ENCODE assay signal across 28 mouse cellular contexts in the genomic region with DNA sequence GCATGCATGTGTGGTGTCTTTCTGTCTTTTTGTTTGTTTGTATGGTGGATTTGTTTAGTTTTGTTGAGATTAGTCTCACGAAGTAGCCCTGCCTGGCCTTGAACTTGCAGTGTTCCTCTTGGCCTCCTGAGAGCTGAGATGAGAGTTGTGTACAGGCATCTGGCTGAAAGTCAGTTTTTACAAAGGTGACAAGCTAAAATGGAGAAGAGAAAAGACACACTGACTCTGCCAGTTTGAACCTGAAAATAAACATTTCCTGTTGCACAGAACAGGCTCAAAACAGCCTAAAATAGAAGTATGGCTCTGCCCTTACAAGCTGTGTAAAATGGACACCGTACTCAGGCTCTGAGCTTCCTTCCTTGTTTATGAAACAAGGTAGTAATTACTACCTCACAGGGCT. TPM values are rescaled to one million over a fixed set of nuclear protein-coding genes. Genes with fewer than 3 reads are reported as not detected.
DNase-seq lines count a peak whose midpoint lies in the region; ATAC-seq and TF ChIP-seq lines count a peak whose summit lies in the region.
"Had no signal": no experiment of that assay in that cellular context is flagged by ENCODE, and none has a peak within 500 bp of the region (broad histone marks: within the 10 kb centered on the region; RNA-seq: fewer than 3 reads in every experiment).

No protein-coding gene starts in this region.

- H3K79me2 ChIP-seq in liver, adult 2 months (ENCODE audit: control insufficient read depth, insufficient read depth, low read length), result peaks cover 47% of the 10 kb centered on the region

- no peaks in the 10 kb centered on the region for H3K36me3 ChIP-seq in liver, adult 2 months (ENCODE audit: control insufficient read depth, insufficient read depth, low read length)
- H3K36me3 ChIP-seq in liver, embryonic 12.5 days, result no peaks in the 10 kb centered on the region
- H3K36me3 ChIP-seq in spleen, adult 2 months (ENCODE audit: control insufficient read depth, insufficient read depth, low read length), result no peaks in the 10 kb centered on the region; the same call in 1 of the 2 replicates
- no peaks in the 10 kb centered on the region for H3K36me3 ChIP-seq in kidney, embryonic 15.5 days
- H3K36me3 ChIP-seq: embryonic facial prominence, embryonic 10.5 days; embryonic facial prominence, embryonic 15.5 days; forebrain, embryonic 12.5 days; heart, embryonic 10.5 days; hindbrain, embryonic 13.5 days; limb, embryonic 12.5 days; liver, embryonic 13.5 days; stomach, embryonic 15.5 days had no signal

- no peaks in the 10 kb centered on the region for H3K27me3 ChIP-seq in liver, adult 2 months (ENCODE audit: control insufficient read depth, insufficient read depth, low read length)
- no peaks in the 10 kb centered on the region for H3K27me3 ChIP-seq in liver, embryonic 12.5 days (replicated peaks)
- no peaks in the 10 kb centered on the region for H3K27me3 ChIP-seq in spleen, adult 2 months (ENCODE audit: control insufficient read depth, insufficient read depth, low read length)
- H3K27me3 ChIP-seq in kidney, embryonic 15.5 days, result no peaks in the 10 kb centered on the region
- H3K27me3 ChIP-seq: embryonic facial prominence, embryonic 15.5 days; forebrain, embryonic 12.5 days; limb, embryonic 12.5 days; liver, embryonic 13.5 days; stomach, embryonic 15.5 days had no signal

- H3K4me2 ChIP-seq in liver, embryonic 12.5 days, result no peak overlapping the region
- no peak overlapping the region for H3K4me2 ChIP-seq in kidney, embryonic 15.5 days
- H3K4me2 ChIP-seq: embryonic facial prominence, embryonic 15.5 days; forebrain, embryonic 12.5 days; hindbrain, embryonic 13.5 days; limb, embryonic 12.5 days; liver, embryonic 13.5 days; stomach, embryonic 15.5 days had no signal

- no peak overlapping the region for H3K27ac ChIP-seq in liver, adult 2 months (replicated peaks; ENCODE audit: insufficient read depth, low read depth, low read length)
- H3K27ac ChIP-seq in liver, embryonic 12.5 days, result no peak overlapping the region
- peak overlapping the region; percentile 75 for H3K27ac ChIP-seq in spleen, adult 2 months (ENCODE audit: insufficient read depth, low read length)
- 0 out of 2 replicates have a peak overlapping the region, but pooled peaks have one; percentile 2 for H3K27ac ChIP-seq in bone marrow macrophage, adult 2 months (ENCODE audit: insufficient read depth, low read depth, low read length)
- no peak overlapping the region for H3K27ac ChIP-seq in kidney, embryonic 15.5 days
- H3K27ac ChIP-seq: embryonic facial prominence, embryonic 10.5 days; embryonic facial prominence, embryonic 15.5 days; forebrain, embryonic 12.5 days; heart, embryonic 10.5 days; hindbrain, embryonic 13.5 days; limb, embryonic 12.5 days; liver, embryonic 13.5 days; stomach, embryonic 15.5 days had no signal

- no peak overlapping the region for H3K9ac ChIP-seq in liver, adult 2 months (ENCODE audit: low read depth, low read length)
- H3K9ac ChIP-seq in liver, embryonic 12.5 days, result no peak overlapping the region
- H3K9ac ChIP-seq in kidney, embryonic 15.5 days, result no peak overlapping the region
- H3K9ac ChIP-seq: embryonic facial prominence, embryonic 15.5 days; forebrain, embryonic 12.5 days; hindbrain, embryonic 13.5 days; limb, embryonic 12.5 days; liver, embryonic 13.5 days; stomach, embryonic 15.5 days had no signal

- H3K4me3 ChIP-seq in liver, adult 2 months (ENCODE audit: insufficient read depth, low read depth, low read length), result no peak overlapping the region
- no peak overlapping the region for H3K4me3 ChIP-seq in liver, embryonic 12.5 days
- no peak overlapping the region for H3K4me3 ChIP-seq in spleen, adult 2 months (ENCODE audit: extremely low read depth, insufficient read depth, insufficient read length)
- H3K4me3 ChIP-seq in bone marrow macrophage, adult 2 months (ENCODE audit: insufficient read depth, low read length), result no peak overlapping the region
- H3K4me3 ChIP-seq in kidney, embryonic 15.5 days (replicated peaks), result no peak overlapping the region
- H3K4me3 ChIP-seq: embryonic facial prominence, embryonic 10.5 days; embryonic facial prominence, embryonic 15.5 days; forebrain, embryonic 12.5 days; heart, embryonic 10.5 days; hindbrain, embryonic 13.5 days; limb, embryonic 12.5 days; liver, embryonic 13.5 days; stomach, embryonic 15.5 days had no signal

- no peak for TF ChIP-seq POLR2A in liver, adult 2 months (IDR thresholded peaks at IDR 0.05; ENCODE audit: extremely low read depth, insufficient read depth, low read length)
- TF ChIP-seq POLR2A in spleen, adult 2 months (IDR thresholded peaks at IDR 0.05; ENCODE audit: low read depth, low read length), result no peak
- TF ChIP-seq POLR2A in bone marrow macrophage, adult 2 months (IDR thresholded peaks at IDR 0.05; ENCODE audit: borderline replicate concordance, low read depth, low read length), result no peak

- no peaks in the 10 kb centered on the region for H3K9me3 ChIP-seq in liver, embryonic 12.5 days (replicated peaks)
- H3K9me3 ChIP-seq in kidney, embryonic 15.5 days (replicated peaks), result no peaks in the 10 kb centered on the region
- H3K9me3 ChIP-seq: embryonic facial prominence, embryonic 10.5 days; embryonic facial prominence, embryonic 15.5 days; forebrain, embryonic 12.5 days; heart, embryonic 10.5 days; hindbrain, embryonic 13.5 days; limb, embryonic 12.5 days; liver, embryonic 13.5 days; stomach, embryonic 15.5 days had no signal

- TF ChIP-seq CTCF in liver, adult 2 months (IDR thresholded peaks at IDR 0.05; ENCODE audit: low read depth, low read length), result no peak
- no peak for TF ChIP-seq CTCF in spleen, adult 2 months (IDR thresholded peaks at IDR 0.05; ENCODE audit: extremely low read depth, insufficient read depth, insufficient read length, insufficient replicate concordance)
- TF ChIP-seq CTCF in bone marrow macrophage, adult 2 months (IDR thresholded peaks at IDR 0.05; ENCODE audit: low read depth, low read length), result no peak

- no peak for ATAC-seq in liver, embryonic 12.5 days
- no peak for ATAC-seq in kidney, embryonic 15.5 days (replicated peaks; ENCODE audit: low FRiP score)
- ATAC-seq: activated CD4-positive, CD25-positive, alpha-beta regulatory T cell, adult 4 months; CD4-positive, CD25-positive, alpha-beta regulatory T cell, adult 4 months; intestine, embryonic 16.5 days had no signal

- WGBS in liver, adult 2 months, result 44% methylated on average over 2 of the region's 2 CpGs
- 41% methylated on average over 2 of the region's 2 CpGs for WGBS in liver, embryonic 12.5 days (ENCODE audit: insufficient replicate concordance)
- WGBS in spleen, adult 2 months, result 21% methylated on average over 2 of the region's 2 CpGs
- WGBS in kidney, embryonic 15.5 days, result 71% methylated on average over 2 of the region's 2 CpGs

- peak; percentile 58 for DNase-seq in liver, adult 2 months (ENCODE audit: extremely low read depth, low read depth, low spot score)
- peak in 1 of 2 experiments; percentile 18 for DNase-seq in spleen, adult 2 months (ENCODE audit: low read depth in 1 of 2, low spot score in 2 of 2)
- no peak for DNase-seq in spleen, postnatal 14 days (ENCODE audit: low spot score in 2 of 2)
- no peak for DNase-seq in urinary bladder, postnatal 14 days (ENCODE audit: low spot score)
- DNase-seq: adrenal gland, adult 8-10 months; cerebellum, adult 8-10 months; gastrocnemius, postnatal 10 days; heart, postnatal 4 days; kidney, adult 9 months; kidney, postnatal 14 days; liver, embryonic 13.5 days; lung, adult 2 months; lung, postnatal 14 days; midbrain, embryonic 14.5 days; right cerebral cortex, postnatal 25 days had no signal

- H3K4me1 ChIP-seq in liver, adult 2 months (ENCODE audit: control insufficient read depth, insufficient read depth, low read length), result peaks cover 41% of the 10 kb centered on the region
- H3K4me1 ChIP-seq in liver, embryonic 12.5 days, result peaks cover 38% of the 10 kb centered on the region
- H3K4me1 ChIP-seq in spleen, adult 2 months (ENCODE audit: control insufficient read depth, insufficient read depth, insufficient read length), result peaks cover 44% of the 10 kb centered on the region; the same call in 1 of the 2 replicates
- peaks cover 86% of the 10 kb centered on the region for H3K4me1 ChIP-seq in bone marrow macrophage, adult 2 months (ENCODE audit: control insufficient read depth, insufficient read depth, low read length)
- H3K4me1 ChIP-seq in kidney, embryonic 15.5 days, result peaks cover 25% of the 10 kb centered on the region

RNA-seq across cellular contexts. Expression of a gene that starts 14.9 kb away (rescaled TPM):
- total RNA-seq in liver, adult 2 months (2014; rRNA removed), result 17.7 and 24.7 TPM in 2 replicates
- polyA plus RNA-seq in liver, adult 2 months (2012; rRNA removed), result 5.3 and 6.6 TPM in 2 replicates
- polyA plus RNA-seq in liver, embryonic 12.5 days (2016; fragmentation: Nextera tagmentation; extraction: Ambion mirVana), result 5.3 and 7.3 TPM in 2 replicates
- 12.2 and 12.5 TPM in 2 replicates for polyA plus RNA-seq in spleen, adult 2 months (2012; rRNA removed)
- polyA plus RNA-seq in bone marrow macrophage, adult 2 months (2012; ENCODE audit: insufficient read depth, insufficient read length, missing spikeins), result 68.4 and 71.7 TPM in 2 replicates
- 8.4 and 8.6 TPM in 2 replicates for polyA plus RNA-seq in kidney, embryonic 15.5 days (2015; fragmentation: Nextera tagmentation; extraction: Ambion mirVana)

Comparison
In these comparisons a context has a peak if more than half of its experiments do, and no peak if none do; other contexts are left out.
1. H3K27ac ChIP-seq: peak in spleen, adult 2 months (single experiment) and bone marrow macrophage, adult 2 months (single experiment); none in liver, adult 2 months (single experiment), liver, embryonic 12.5 days (single experiment) and kidney, embryonic 15.5 days (single experiment).